Mouse (Mus musculus) midbrain, postnatal 0 days (tissue): ENCODE data around the gene Car5b. TPM values are rescaled to one million over a fixed set of nuclear protein-coding genes. Genes with fewer than 3 reads are reported as not detected.

Source experiments
- ATAC-seq: fragments of 200-750 bp; cut with Nextera tagmentation; 2 replicates; pipeline ENCODE4 v1.8.0; 2017; ENCODE audit warnings: moderate number of reproducible peaks, mild to moderate bottlenecking, moderate TSS enrichment, moderate library complexity; ENCODE audit not compliant: low FRiP score
- DNase-seq: peaks from one replicate; pipeline ENCODE4 v3.0.0-alpha.2; 2015; ENCODE audit warnings: low spot score
- H3K27ac ChIP-seq: fragments of 300-500 bp; sonication (generic); 2 replicates; pipeline ENCODE4 v1.5.1; 2014; ENCODE audit warnings: low read depth, mild to moderate bottlenecking, low read length, mixed read lengths
- H3K27me3 ChIP-seq: fragments of 300-500 bp; sonication (generic); 2 replicates; pipeline ENCODE4 v1.6.1; 2014; ENCODE audit warnings: low read length, control low read depth, mixed read lengths; ENCODE audit not compliant: insufficient read depth
- H3K36me3 ChIP-seq: fragments of 300-500 bp; sonication (generic); 2 replicates; pipeline ENCODE4 v1.6.1; 2014; ENCODE audit warnings: low read length, control low read depth, mixed read lengths; ENCODE audit not compliant: insufficient read depth
- H3K4me1 ChIP-seq: fragments of 300-500 bp; sonication (generic); 2 replicates; pipeline ENCODE4 v1.6.1; 2014; ENCODE audit warnings: mild to moderate bottlenecking, control low read depth, antibody characterized with exemption, low read length, mixed read lengths; ENCODE audit not compliant: insufficient read depth
- H3K4me2 ChIP-seq: fragments of 300-500 bp; sonication (generic); 2 replicates; pipeline ENCODE4 v1.6.1; 2014; ENCODE audit warnings: low read depth, mild to moderate bottlenecking, low read length, mixed read lengths; ENCODE audit not compliant: poor library complexity, severe bottlenecking
- H3K4me3 ChIP-seq: fragments of 300-500 bp; sonication (generic); 2 replicates; pipeline ENCODE4 v1.5.1; 2014; ENCODE audit warnings: low read depth, mild to moderate bottlenecking, low read length, moderate library complexity
- H3K9ac ChIP-seq: fragments of 300-500 bp; sonication (generic); replicated peaks from 2 replicates; pipeline ENCODE4 v1.6.1; 2014; ENCODE audit warnings: mild to moderate bottlenecking, low read length, moderate library complexity, mixed read lengths; ENCODE audit not compliant: poor library complexity, severe bottlenecking
- H3K9me3 ChIP-seq: fragments of 300-500 bp; sonication (generic); 2 replicates; pipeline ENCODE4 v1.6.1; 2016; ENCODE audit warnings: low read length, control low read depth
- CTCF ChIP-seq: IDR thresholded peaks from 2 replicates; pipeline ENCODE4 v1.5.1; 2016; ENCODE audit warnings: antibody characterized with exemption, mild to moderate bottlenecking
- WGBS: fragments of 180-500 bp; shearing (Covaris S2); extraction: QIAGEN DNeasy Blood & Tissue Kit; methylation state at CpG from one replicate; pipeline ENCODE4 v1.1.7; 2014; 5-methylcytosine and 5-hydroxymethylcytosine counted together
- polyA plus RNA-seq: library from polyadenylated mRNA; unstranded; fragments of >200 nt; fragmentation: Nextera tagmentation; extraction: Ambion mirVana; gene quantifications from 2 replicates; pipeline ENCODE4 v1.2.1, GENCODE M21; 2015
- total RNA-seq: library from RNA; depleted of rRNA; stranded (reverse); fragments of >200 nt; gene quantifications from 2 replicates; pipeline ENCODE4 v1.2.3, GENCODE M21; 2014

Gene Car5b
- total and polyA plus RNA-seq, 2 experiments from 2014 or later = 0.85 to 1.5 TPM

DNA sequence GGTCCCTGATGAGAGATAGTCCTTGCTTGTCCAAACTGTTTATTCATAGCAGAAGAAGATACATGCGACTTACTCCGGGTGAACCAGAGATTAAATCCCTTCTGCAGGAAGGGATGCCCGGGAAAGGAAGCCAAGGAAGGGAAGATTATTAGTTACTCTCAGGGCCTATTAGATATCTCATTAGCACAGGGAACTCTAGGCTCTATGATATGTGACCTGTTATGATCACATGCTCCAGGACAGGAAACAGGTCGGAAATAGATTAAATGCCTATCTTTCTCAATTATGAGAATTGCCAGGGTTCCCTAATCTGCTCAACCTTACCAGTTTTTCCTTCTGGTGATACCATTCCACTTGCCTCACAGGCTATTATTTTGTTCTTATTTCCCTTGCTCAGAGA is 27.9 kb upstream of the Car5b start:
- DNase-seq (no peak), ATAC-seq (no peak)

DNA sequence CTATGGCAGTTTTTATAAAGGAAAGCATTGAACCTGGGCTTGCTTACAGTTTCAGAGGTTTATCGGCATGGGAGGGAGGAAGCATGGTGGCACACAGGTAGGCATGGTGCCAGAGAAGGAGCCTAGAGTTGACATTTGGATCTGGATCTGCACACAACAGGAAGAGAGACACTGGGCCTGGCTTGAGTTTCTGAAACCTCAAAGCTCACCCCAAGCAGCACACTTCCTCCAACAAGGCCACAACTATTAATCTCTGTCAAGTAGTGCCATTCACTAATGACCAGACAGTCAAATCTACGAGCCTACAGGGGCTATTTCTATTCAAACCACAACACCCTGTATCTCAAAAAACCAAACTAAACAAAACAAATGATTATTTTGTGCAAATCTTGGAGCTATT is 18.9 kb upstream of the Car5b start:
- H3K9me3 ChIP-seq = no peaks in the 10 kb centered on the region
- WGBS = 79% methylated on average over 2 of the region's 2 CpGs
- no peaks in the 10 kb centered on the region for H3K27me3 ChIP-seq
- DNase-seq (no peak), ATAC-seq (no peak)
- H3K36me3 ChIP-seq = no peaks in the 10 kb centered on the region
- no peak overlapping the region for H3K27ac ChIP-seq
- TF ChIP-seq CTCF = no peak
- no peak overlapping the region for H3K4me2 ChIP-seq
- H3K4me3 ChIP-seq = no peak overlapping the region
- no peak overlapping the region for H3K9ac ChIP-seq
- H3K4me1 ChIP-seq = no peaks in the 10 kb centered on the region

More for the DNA sequence above, 27.9 kb upstream of the Car5b start:
- Histone ChIP-seq H3K4me1 (no peaks in the 10 kb centered on the region), H3K9ac (no peak overlapping the region), H3K9me3 (no peaks in the 10 kb centered on the region), H3K36me3 (no peaks in the 10 kb centered on the region), H3K4me2 (no peak overlapping the region), H3K4me3 (no peak overlapping the region), H3K27ac (no peak overlapping the region), H3K27me3 (no peaks in the 10 kb centered on the region; the same call in 1 of the 2 replicates)
- TF ChIP-seq CTCF = no peak
- 91% methylated on average over 4 of the region's 4 CpGs for WGBS

DNA sequence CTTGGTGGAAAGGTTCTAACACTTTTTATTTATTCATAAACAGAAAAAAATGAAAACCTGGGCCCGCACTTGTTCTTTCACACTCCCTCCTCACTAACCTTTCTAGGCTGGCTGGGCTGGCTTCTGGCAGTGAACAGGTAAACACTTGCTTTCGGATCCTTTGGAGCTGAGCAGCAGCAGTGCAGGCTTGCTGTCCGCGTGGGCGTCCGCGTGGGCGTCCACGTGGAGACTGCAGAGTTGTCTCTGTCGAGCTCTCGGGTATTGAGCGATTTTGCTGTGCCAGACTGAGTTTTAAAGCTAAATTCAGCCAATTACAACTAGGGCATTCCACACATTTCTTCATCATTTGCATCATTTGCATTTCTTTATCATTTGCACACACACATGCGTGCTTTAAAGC is 14.3 kb upstream of the Car5b start:
- Histone ChIP-seq H3K27me3 (no peaks in the 10 kb centered on the region), H3K4me2 (no peak overlapping the region), H3K4me3 (no peak overlapping the region), H3K4me1 (no peaks in the 10 kb centered on the region), H3K27ac (no peak overlapping the region), H3K9me3 (no peaks in the 10 kb centered on the region), H3K36me3 (no peaks in the 10 kb centered on the region), H3K9ac (no peak overlapping the region)
- WGBS = 71% methylated on average over 13 of the region's 13 CpGs
- no peak for TF ChIP-seq CTCF
- DNase-seq (no peak), ATAC-seq (no peak)

DNA sequence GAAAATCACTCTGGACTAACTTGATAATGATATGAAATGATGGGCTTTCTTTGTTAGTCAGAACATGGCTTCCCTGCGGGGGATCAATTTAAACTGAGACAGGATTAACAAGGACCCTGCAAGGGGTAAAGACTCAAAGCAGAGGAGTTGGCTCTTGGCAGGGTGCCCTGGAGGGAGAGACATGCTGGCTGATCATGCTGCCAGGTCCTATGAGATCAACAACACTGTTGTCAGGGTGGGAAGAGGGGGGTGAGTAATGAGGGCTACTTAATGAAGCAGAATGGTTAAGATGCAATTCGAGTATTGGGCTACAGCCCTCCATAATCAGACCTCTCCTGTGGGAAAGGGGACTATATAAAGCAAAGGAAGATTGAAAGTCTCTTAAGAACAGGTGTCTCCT is 11.1 kb upstream of the Car5b start:
- H3K9ac ChIP-seq = no peak overlapping the region
- no peaks in the 10 kb centered on the region for H3K4me1 ChIP-seq
- no peak overlapping the region for H3K27ac ChIP-seq
- no peak for TF ChIP-seq CTCF
- H3K36me3 ChIP-seq = no peaks in the 10 kb centered on the region
- H3K4me3 ChIP-seq = no peak overlapping the region
- H3K4me2 ChIP-seq = no peak overlapping the region
- H3K9me3 ChIP-seq = no peaks in the 10 kb centered on the region
- WGBS = 27% methylated on average over 2 of the region's 2 CpGs
- DNase-seq (peak; percentile 48), ATAC-seq (no peak)
- H3K27me3 ChIP-seq = peaks cover 8% of the 10 kb centered on the region; the same call in 1 of the 2 replicates

DNA sequence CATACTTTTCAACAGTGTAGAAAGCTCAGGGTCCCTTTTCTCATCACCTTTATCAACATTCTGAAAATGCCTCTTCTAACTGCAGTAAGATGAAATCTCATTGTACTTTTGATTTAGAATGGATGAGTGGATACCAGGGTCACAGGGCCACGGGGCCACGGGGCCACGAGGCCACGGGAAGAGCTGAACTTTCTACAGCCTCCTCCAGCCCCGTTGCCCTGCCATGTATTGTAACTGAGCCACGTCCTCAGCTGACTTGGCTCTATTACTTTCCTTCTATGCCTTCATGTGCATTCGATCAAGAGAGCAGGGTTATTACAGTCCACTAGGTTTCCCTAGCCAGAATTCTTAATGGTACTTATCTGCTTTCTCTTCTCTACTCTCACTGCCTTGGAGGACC is 8.1 kb upstream of the Car5b start:
- DNase-seq = no peak
- no peaks in the 10 kb centered on the region for H3K36me3 ChIP-seq
- H3K27ac ChIP-seq = no peak overlapping the region
- no peaks in the 10 kb centered on the region for H3K9me3 ChIP-seq
- H3K4me3 ChIP-seq = no peak overlapping the region
- no peak overlapping the region for H3K4me2 ChIP-seq
- no peak for ATAC-seq
- TF ChIP-seq CTCF = no peak
- H3K9ac ChIP-seq = no peak overlapping the region
- 82% methylated on average over 7 of the region's 7 CpGs for WGBS
- H3K4me1 ChIP-seq = no peaks in the 10 kb centered on the region
- H3K27me3 ChIP-seq = peaks cover 8% of the 10 kb centered on the region; the same call in 1 of the 2 replicates

DNA sequence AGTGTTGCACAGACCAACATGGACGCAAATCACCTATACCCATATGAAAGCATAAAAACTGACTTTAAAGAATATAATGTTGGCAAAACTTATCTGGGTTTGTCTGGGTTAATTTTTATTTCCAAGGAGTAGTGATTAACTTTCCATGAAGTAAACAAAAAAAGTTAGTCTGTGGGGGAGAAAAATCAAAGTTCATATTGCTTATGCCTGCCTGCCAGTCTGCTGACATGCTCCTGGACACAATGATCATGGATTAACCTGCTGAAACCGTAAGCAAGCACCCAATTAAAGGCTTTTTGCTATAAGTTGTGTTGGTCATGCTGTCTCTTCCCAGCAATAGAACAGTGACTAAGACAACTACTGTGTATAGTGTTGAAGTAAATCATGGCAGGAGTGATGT is 7.6 kb upstream of the Car5b start:
- no peak for TF ChIP-seq CTCF
- no peaks in the 10 kb centered on the region for H3K9me3 ChIP-seq
- H3K36me3 ChIP-seq = no peaks in the 10 kb centered on the region
- H3K4me2 ChIP-seq = no peak overlapping the region
- no peak overlapping the region for H3K9ac ChIP-seq
- WGBS = 88% methylated on average over 2 of the region's 2 CpGs
- no peak overlapping the region for H3K27ac ChIP-seq
- H3K27me3 ChIP-seq = peaks cover 8% of the 10 kb centered on the region; the same call in 1 of the 2 replicates
- DNase-seq = no peak
- no peak overlapping the region for H3K4me3 ChIP-seq
- no peaks in the 10 kb centered on the region for H3K4me1 ChIP-seq
- ATAC-seq = no peak
